Mouse (Mus musculus) lung, embryonic 14.5 days (tissue): ENCODE measurements around the gene Ccdc15. TPM values are rescaled to one million over a fixed set of nuclear protein-coding genes. Genes with fewer than 3 reads are reported as not detected.

Source experiments
- ATAC-seq: fragments of 200-750 bp; cut with Nextera tagmentation; 2 replicates; pipeline ENCODE4 v1.8.0; 2017; ENCODE audit warnings: mild to moderate bottlenecking, moderate TSS enrichment, moderate library complexity; ENCODE audit not compliant: insufficient read depth
- DNase-seq: peaks from one replicate; pipeline ENCODE4 v3.0.0-alpha.2; 2015
- H3K27ac ChIP-seq: fragments of 300-500 bp; sonication (generic); 2 replicates; pipeline ENCODE4 v1.5.1; 2014; ENCODE audit warnings: low read depth, mild to moderate bottlenecking, moderate library complexity
- H3K27me3 ChIP-seq: fragments of 300-500 bp; sonication (generic); 2 replicates; pipeline ENCODE4 v1.6.1; 2014; ENCODE audit warnings: low read length, control low read depth; ENCODE audit not compliant: insufficient read depth
- H3K36me3 ChIP-seq: fragments of 300-500 bp; sonication (generic); 2 replicates; pipeline ENCODE4 v1.6.1; 2014; ENCODE audit warnings: control low read depth; ENCODE audit not compliant: insufficient read depth
- H3K4me1 ChIP-seq: fragments of 300-500 bp; sonication (generic); 2 replicates; pipeline ENCODE4 v1.6.1; 2014; ENCODE audit warnings: antibody characterized with exemption, control low read depth; ENCODE audit not compliant: insufficient read depth
- H3K4me2 ChIP-seq: fragments of 300-500 bp; sonication (generic); 2 replicates; pipeline ENCODE4 v1.6.1; 2014; ENCODE audit warnings: mild to moderate bottlenecking
- H3K4me3 ChIP-seq: fragments of 300-500 bp; sonication (generic); 2 replicates; pipeline ENCODE4 v1.5.1; 2014; ENCODE audit warnings: low read depth, low read length
- H3K9ac ChIP-seq: fragments of 300-500 bp; sonication (generic); 2 replicates; pipeline ENCODE4 v1.6.1; 2014
- H3K9me3 ChIP-seq: fragments of 300-500 bp; sonication (generic); 2 replicates; pipeline ENCODE4 v1.6.1; 2016; ENCODE audit warnings: low read depth, low read length, control low read depth
- CTCF ChIP-seq: IDR thresholded peaks from 2 replicates; pipeline ENCODE4 v1.5.1; 2016; ENCODE audit warnings: antibody characterized with exemption, low read depth
- WGBS: fragments of 180-500 bp; shearing (Covaris S2); extraction: QIAGEN DNeasy Blood & Tissue Kit; methylation state at CpG from one replicate; pipeline ENCODE4 v1.1.7; 2014; 5-methylcytosine and 5-hydroxymethylcytosine counted together
- polyA plus RNA-seq: library from polyadenylated mRNA; unstranded; fragments of >200 nt; fragmentation: Nextera tagmentation; extraction: Ambion mirVana; gene quantifications from 2 replicates; pipeline ENCODE4 v1.2.1, GENCODE M21; 2014

The Ccdc15 gene
- polyA plus RNA-seq, 1 experiment from 2014 or later, result 7.9 TPM

DNA sequence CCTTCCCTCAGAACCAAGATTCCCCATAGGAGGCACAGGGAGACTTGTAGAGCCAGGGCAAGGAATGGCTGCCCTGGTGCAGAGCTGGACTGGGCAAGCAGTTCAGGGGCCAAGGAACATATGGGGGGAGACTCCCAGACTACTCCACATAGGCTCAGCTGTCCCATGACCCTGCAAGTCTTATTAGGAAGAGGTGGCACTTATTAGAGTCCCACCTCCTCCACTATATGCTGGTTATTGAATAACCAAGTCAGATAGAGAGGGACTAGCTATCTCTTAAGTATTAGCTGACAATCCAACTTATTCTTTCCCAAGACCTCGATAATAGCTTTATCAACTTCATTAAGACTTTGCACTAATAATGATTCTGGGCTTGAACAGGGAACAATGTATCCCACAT lies 102.4 kb downstream of the Ccdc15 start:
- no peak for DNase-seq
- Histone ChIP-seq H3K4me2 (no peak overlapping the region), H3K4me1 (no peaks in the 10 kb centered on the region), H3K4me3 (no peak overlapping the region), H3K9ac (no peak overlapping the region), H3K27me3 (no peaks in the 10 kb centered on the region), H3K9me3 (no peaks in the 10 kb centered on the region), H3K36me3 (no peaks in the 10 kb centered on the region), H3K27ac (no peak overlapping the region)
- TF ChIP-seq CTCF, result no peak
- WGBS, result 88% methylated on average over 1 of the region's 1 CpGs
- ATAC-seq, result no peak

DNA sequence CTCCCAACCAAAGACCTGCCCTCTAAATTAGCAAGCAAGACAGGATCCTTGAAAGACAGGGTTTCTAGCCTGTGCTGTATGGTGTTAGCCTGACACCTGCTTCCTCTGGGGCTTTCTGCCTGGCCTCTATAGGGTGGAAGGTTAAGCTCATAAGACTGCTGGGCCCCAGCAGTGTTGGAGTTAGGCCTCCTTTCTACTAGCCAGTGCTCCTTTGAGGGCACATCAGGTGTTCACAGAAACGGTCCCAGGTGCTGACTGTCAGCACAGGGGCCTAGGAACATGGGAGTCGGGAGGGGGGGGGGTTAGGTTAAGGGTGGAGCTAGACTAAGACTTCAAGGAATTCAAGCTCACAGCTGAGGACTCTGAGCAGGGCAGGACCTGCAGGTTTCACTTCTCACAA lies 102.8 kb downstream of the Ccdc15 start:
- 42% methylated on average over 2 of the region's 2 CpGs for WGBS
- no peak for TF ChIP-seq CTCF
- H3K36me3 ChIP-seq, result no peaks in the 10 kb centered on the region
- DNase-seq (no peak), ATAC-seq (no peak)
- H3K27me3 ChIP-seq, result no peaks in the 10 kb centered on the region
- no peak overlapping the region for H3K9ac ChIP-seq
- no peaks in the 10 kb centered on the region for H3K4me1 ChIP-seq
- H3K4me2 ChIP-seq, result no peak overlapping the region
- H3K9me3 ChIP-seq, result no peaks in the 10 kb centered on the region
- H3K27ac ChIP-seq, result no peak overlapping the region
- no peak overlapping the region for H3K4me3 ChIP-seq

DNA sequence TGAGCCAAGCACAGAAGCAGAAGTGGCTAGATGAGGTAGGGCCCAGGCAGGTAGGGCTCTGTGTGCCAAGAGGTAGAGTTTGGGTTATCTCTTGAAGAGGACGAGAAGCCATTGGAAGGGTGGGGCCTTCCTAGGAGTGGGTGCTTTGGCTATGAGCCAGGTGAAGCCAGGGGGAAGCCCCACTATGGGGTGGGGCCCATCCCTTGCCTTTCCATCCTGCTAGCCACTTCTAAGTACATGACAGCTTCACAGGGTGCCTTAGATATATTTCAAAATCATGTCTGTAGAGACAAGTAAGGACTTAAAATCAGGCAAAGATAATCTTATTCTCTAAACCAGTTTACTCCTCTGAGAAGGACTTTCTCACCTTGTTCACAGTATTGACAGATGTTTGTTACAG lies 103.6 kb downstream of the Ccdc15 start:
- TF ChIP-seq CTCF, result no peak
- ATAC-seq, result no peak
- no peak overlapping the region for H3K27ac ChIP-seq
- no peaks in the 10 kb centered on the region for H3K27me3 ChIP-seq
- no peaks in the 10 kb centered on the region for H3K36me3 ChIP-seq
- no peak overlapping the region for H3K9ac ChIP-seq
- no peaks in the 10 kb centered on the region for H3K4me1 ChIP-seq
- H3K9me3 ChIP-seq, result no peaks in the 10 kb centered on the region
- DNase-seq, result no peak
- whole genome bisulfite sequencing, result 67% methylated on average over 1 of the region's 1 CpGs
- no peak overlapping the region for H3K4me2 ChIP-seq
- H3K4me3 ChIP-seq, result no peak overlapping the region

DNA sequence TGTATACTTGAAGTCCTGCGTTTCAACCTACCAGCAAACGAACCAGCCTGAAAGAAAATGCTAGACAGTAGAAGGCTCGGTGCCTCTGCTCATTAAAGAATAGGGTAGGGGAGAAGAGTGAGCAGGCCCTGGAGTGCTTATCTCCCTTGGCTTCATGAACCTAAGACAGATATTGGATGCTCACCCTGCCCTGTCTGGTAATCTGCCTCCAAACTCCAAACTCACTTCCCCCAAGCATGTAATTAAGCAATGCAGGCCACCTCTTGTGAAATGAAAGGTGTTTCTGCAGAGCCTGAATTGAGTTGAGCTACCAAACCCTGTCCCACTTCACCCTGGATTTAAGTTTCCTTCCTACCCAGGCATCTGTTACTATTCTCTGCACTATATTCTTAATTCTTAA lies 105.5 kb downstream of the Ccdc15 start:
- H3K9ac ChIP-seq, result no peak overlapping the region
- H3K36me3 ChIP-seq, result no peaks in the 10 kb centered on the region
- H3K27ac ChIP-seq, result no peak overlapping the region
- ATAC-seq (no peak), DNase-seq (no peak)
- no peaks in the 10 kb centered on the region for H3K27me3 ChIP-seq
- no peak overlapping the region for H3K4me2 ChIP-seq
- 83% methylated on average over 3 of the region's 3 CpGs for WGBS
- no peaks in the 10 kb centered on the region for H3K4me1 ChIP-seq
- TF ChIP-seq CTCF, result no peak
- no peaks in the 10 kb centered on the region for H3K9me3 ChIP-seq
- no peak overlapping the region for H3K4me3 ChIP-seq

DNA sequence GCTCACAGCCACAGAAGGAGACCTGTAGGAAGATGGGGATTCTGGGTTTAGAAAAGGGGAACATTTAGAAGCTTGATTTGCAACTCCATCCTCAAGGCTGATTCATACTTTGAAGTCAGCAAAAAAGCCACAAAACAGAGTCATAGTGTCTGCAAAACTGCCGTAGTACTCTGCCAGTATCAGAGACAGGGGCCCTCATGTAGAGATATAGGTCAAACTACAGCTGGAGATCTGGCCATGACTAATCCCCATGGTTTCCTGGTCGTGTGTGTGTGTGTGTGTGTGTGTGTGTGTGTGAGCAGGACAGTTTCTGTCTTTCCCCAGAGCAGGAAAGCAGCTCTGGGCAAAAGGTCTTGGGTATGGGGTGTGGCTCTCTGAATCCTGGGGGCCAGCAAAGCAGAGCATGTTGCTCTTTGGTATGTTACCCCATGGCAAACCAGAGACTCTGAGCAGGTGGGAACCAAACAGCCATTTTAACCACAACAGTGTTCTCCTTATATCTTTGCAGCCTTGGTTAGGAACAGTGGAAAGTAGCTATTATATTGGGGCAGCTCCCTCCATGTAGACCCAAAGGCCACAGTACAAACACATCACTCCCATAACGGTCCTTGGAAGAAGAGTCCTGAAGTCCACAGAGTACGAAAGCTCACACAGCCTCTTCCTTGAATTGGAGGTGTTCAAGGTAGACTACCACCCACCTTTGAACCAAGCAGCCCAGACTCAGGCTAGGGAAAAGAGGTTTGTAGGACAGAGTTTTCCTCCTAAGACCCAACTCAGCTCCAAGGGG lies 112.1 kb downstream of the Ccdc15 start:
- H3K27me3 ChIP-seq, result no peaks in the 10 kb centered on the region
- H3K27ac ChIP-seq, result no peak overlapping the region
- no peak overlapping the region for H3K4me3 ChIP-seq
- H3K36me3 ChIP-seq, result no peaks in the 10 kb centered on the region
- no peak for TF ChIP-seq CTCF
- H3K9me3 ChIP-seq, result no peaks in the 10 kb centered on the region
- ATAC-seq (no peak), DNase-seq (no peak)
- H3K4me1 ChIP-seq, result no peaks in the 10 kb centered on the region
- H3K4me2 ChIP-seq, result no peak overlapping the region
- whole genome bisulfite sequencing, result 63% methylated on average over 4 of the region's 4 CpGs
- H3K9ac ChIP-seq, result no peak overlapping the region

DNA sequence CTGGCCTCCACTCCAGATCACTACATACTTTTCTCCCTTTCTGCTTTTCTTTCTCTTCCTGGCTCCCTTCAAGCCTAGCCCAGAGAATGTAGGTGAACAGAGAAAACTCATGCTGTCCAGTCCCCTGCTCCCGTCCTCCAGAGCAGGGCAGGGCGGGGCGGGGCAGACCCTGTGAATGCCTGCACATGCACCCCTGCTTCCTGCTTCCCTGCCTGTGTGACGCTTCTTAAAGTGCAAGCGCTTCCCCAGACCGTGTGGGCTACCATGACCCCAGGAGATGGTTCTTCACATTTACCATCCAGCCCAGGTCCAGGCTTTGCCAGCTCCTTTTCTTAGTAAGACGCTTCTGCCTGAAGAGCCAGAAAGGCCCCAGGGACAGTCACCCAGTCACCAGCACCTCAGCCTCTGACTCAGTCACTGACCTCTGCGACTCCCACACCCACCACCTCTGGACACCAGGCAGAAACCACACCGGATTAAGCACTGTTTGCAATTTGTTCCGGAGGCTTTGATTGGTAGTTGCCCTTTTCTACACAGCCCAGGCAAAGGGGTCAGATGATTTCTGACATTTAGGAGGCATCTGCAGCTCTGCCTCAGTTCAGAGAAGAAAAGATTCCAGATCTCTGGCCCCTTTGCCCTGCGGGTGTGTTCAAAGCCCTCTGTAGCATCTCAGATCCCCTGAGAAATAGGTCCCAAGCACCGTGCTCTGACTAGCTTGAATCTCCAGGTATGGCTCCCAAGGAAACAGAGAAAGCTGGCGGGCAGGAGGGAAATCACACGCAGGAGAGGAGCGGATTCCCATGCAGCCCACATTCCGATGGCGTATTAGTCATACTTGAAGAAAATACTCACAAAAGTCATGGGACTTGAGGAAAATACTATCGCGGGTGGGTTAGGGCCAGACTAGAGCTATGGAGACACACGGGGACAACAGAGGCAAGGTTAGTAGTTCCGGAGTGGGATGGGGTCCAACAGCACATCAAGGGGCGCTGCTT lies 115.7 kb downstream of the Ccdc15 start:
- Histone ChIP-seq H3K4me2 (no peak overlapping the region), H3K9me3 (no peaks in the 10 kb centered on the region), H3K4me3 (no peak overlapping the region), H3K9ac (no peak overlapping the region), H3K36me3 (no peaks in the 10 kb centered on the region), H3K27ac (no peak overlapping the region), H3K4me1 (no peaks in the 10 kb centered on the region), H3K27me3 (no peaks in the 10 kb centered on the region)
- 65% methylated on average over 22 of the region's 22 CpGs for WGBS
- no peak for ATAC-seq
- no peak for DNase-seq
- TF ChIP-seq CTCF, result no peak
